Comparison of ENCODE assay signal across 11 mouse cellular contexts in genomic region chr5:72904903-72905790, GRCm38 (mm10). TPM values are rescaled to one million over a fixed set of nuclear protein-coding genes. Genes with fewer than 3 reads are reported as not detected.
DNase-seq lines count a peak whose midpoint lies in the region; ATAC-seq and TF ChIP-seq lines count a peak whose summit lies in the region.
"Had no signal": no experiment of that assay in that cellular context is flagged by ENCODE, and none has a peak within 500 bp of the region (broad histone marks: within the 10 kb centered on the region; RNA-seq: fewer than 3 reads in every experiment).

No protein-coding gene starts in this region.

- H3K36me3 ChIP-seq in liver, embryonic 15.5 days (replicated peaks), result no peaks in the 10 kb centered on the region
- H3K36me3 ChIP-seq in liver, embryonic 11.5 days (ENCODE audit: control insufficient read depth, insufficient read depth, low read length), result no peaks in the 10 kb centered on the region
- H3K36me3 ChIP-seq in myocyte (ENCODE audit: control insufficient read depth, insufficient read depth), result no peaks in the 10 kb centered on the region
- H3K36me3 ChIP-seq: embryonic facial prominence, embryonic 12.5 days had no signal

- no peak overlapping the region for H3K4me3 ChIP-seq in liver, embryonic 15.5 days (replicated peaks)
- H3K4me3 ChIP-seq in liver, embryonic 11.5 days (ENCODE audit: low read depth, low read length), result no peak overlapping the region
- no peak overlapping the region for H3K4me3 ChIP-seq in myocyte
- H3K4me3 ChIP-seq: embryonic facial prominence, embryonic 12.5 days had no signal

- H3K27me3 ChIP-seq in liver, embryonic 15.5 days, result no peaks in the 10 kb centered on the region
- no peaks in the 10 kb centered on the region for H3K27me3 ChIP-seq in liver, embryonic 11.5 days (replicated peaks; ENCODE audit: control insufficient read depth, insufficient read depth, low read length)
- H3K27me3 ChIP-seq in myocyte (ENCODE audit: control insufficient read depth, insufficient read depth, insufficient read length), result no peaks in the 10 kb centered on the region
- H3K27me3 ChIP-seq: embryonic facial prominence, embryonic 12.5 days; megakaryocyte, embryonic 14.5 days had no signal

- H3K4me2 ChIP-seq in liver, embryonic 15.5 days, result no peak overlapping the region
- no peak overlapping the region for H3K4me2 ChIP-seq in liver, embryonic 11.5 days
- H3K4me2 ChIP-seq in myocyte (ENCODE audit: low read depth), result peak overlapping the region; percentile 52
- H3K4me2 ChIP-seq: embryonic facial prominence, embryonic 12.5 days had no signal

- intact Hi-C loops in heart, postnatal 36 days (cut with DNase I), result no loop called here

- no peaks in the 10 kb centered on the region for H3K9me3 ChIP-seq in liver, embryonic 15.5 days (replicated peaks)
- no peaks in the 10 kb centered on the region for H3K9me3 ChIP-seq in liver, embryonic 11.5 days (ENCODE audit: control insufficient read depth, low read length)
- H3K9me3 ChIP-seq: embryonic facial prominence, embryonic 12.5 days had no signal

- no peak overlapping the region for H3K9ac ChIP-seq in liver, embryonic 15.5 days
- no peak overlapping the region for H3K9ac ChIP-seq in liver, embryonic 11.5 days (ENCODE audit: low read depth, low read length)
- H3K9ac ChIP-seq: embryonic facial prominence, embryonic 12.5 days had no signal

- no peak overlapping the region for H3ac ChIP-seq in myocyte (ENCODE audit: control insufficient read depth, insufficient read length)

- 61% methylated on average over 18 of the region's 18 CpGs for WGBS in liver, embryonic 15.5 days (ENCODE audit: insufficient replicate concordance)
- WGBS in liver, embryonic 11.5 days, result 72% methylated on average over 18 of the region's 18 CpGs

- no peak for TF ChIP-seq POLR2A in myocyte (IDR thresholded peaks at IDR 0.05; ENCODE audit: insufficient read length, low read depth)

- peak; percentile 58; the same call in 1 of the 2 replicates for ATAC-seq in liver, embryonic 15.5 days (ENCODE audit: insufficient read depth)
- ATAC-seq in liver, embryonic 11.5 days (replicated peaks; ENCODE audit: low FRiP score), result no peak
- 0 out of 2 replicates have a peak, but pooled peaks have one; percentile 8 for ATAC-seq in common myeloid progenitor, adult 5-6 weeks (replicated peaks; ENCODE audit: low read depth, poor library complexity, severe bottlenecking)

- H3K27ac ChIP-seq in liver, embryonic 15.5 days (replicated peaks), result 0 out of 2 replicates have a peak overlapping the region, but pooled peaks have one; percentile 6
- no peak overlapping the region for H3K27ac ChIP-seq in liver, embryonic 11.5 days (ENCODE audit: low read depth, low read length)
- H3K27ac ChIP-seq: embryonic facial prominence, embryonic 12.5 days had no signal

- H3K79me2 ChIP-seq in myocyte (ENCODE audit: control insufficient read depth, insufficient read depth), result no peaks in the 10 kb centered on the region

- DNase-seq in liver, embryonic 11.5 days (ENCODE audit: low spot score), result no peak
- DNase-seq in heart, postnatal 36 days, result peak; percentile 33 to 47
- no peak for DNase-seq in layer of hippocampus, adult 8-10 months (ENCODE audit: low spot score in 2 of 2)
- no peak for DNase-seq in T-cell, adult 2 months (ENCODE audit: low spot score)
- DNase-seq in embryo, embryonic 9.5 days (ENCODE audit: extremely low spot score), result no peak
- DNase-seq: kidney, adult 18-20 months had no signal

- peaks cover 10% of the 10 kb centered on the region; the same call in 1 of the 2 replicates for H3K4me1 ChIP-seq in liver, embryonic 15.5 days (replicated peaks)
- peaks cover 9% of the 10 kb centered on the region; the same call in 1 of the 2 replicates for H3K4me1 ChIP-seq in liver, embryonic 11.5 days (replicated peaks; ENCODE audit: control insufficient read depth, insufficient read depth, low read length)
- H3K4me1 ChIP-seq: embryonic facial prominence, embryonic 12.5 days had no signal

TF ChIP-seq in myocyte, 11 proteins besides CTCF, POLR2A, EP300 and RAD21:
- TF ChIP-seq CEBPB (IDR thresholded peaks at IDR 0.05; ENCODE audit: insufficient read depth, poor library complexity, severe bottlenecking) (peak; percentile 67; the same call in 1 of the 2 replicates), POLR2AphosphoS2 (IDR thresholded peaks at IDR 0.05; ENCODE audit: insufficient read length, low read depth) (no peak), MYOD1 (IDR thresholded peaks at IDR 0.05; ENCODE audit: control insufficient read depth in 1 of 3, insufficient read length in 2 of 3, low read depth in 2 of 3) (peak in 1 of 3 experiments; percentile 42), USF1 (IDR thresholded peaks at IDR 0.05; ENCODE audit: low read depth) (peak; percentile 5)

RNA-seq across cellular contexts. Expression of gene Slain2, which starts 9.0 kb away (rescaled TPM):
- 4.1 TPM in 2 replicates for polyA plus RNA-seq in liver, embryonic 15.5 days (2015; fragmentation: Nextera tagmentation; extraction: Ambion mirVana)
- 18.1 and 20.1 TPM in 2 replicates for polyA plus RNA-seq in liver, embryonic 11.5 days (2014; fragmentation: Nextera tagmentation; extraction: Ambion mirVana)
- 44.3 and 58.4 TPM in 2 replicates for total RNA-seq in common myeloid progenitor, adult 5-6 weeks (2017)
- 100 to 1,000 TPM; 145 to 163 TPM for total RNA-seq in heart, postnatal 36 days (2021)
- polyA plus RNA-seq in myocyte (2012; fragmentation: generic; extraction: Trizol), result 19.0 TPM
- 10 to 100 TPM; 23.7 to 26.8 (median 25.7) TPM for total RNA-seq in layer of hippocampus, adult 8-10 months (2022)

RNA-seq across cellular contexts. Expression of gene Tec, which starts 36.9 kb away (rescaled TPM):
- 3.5 and 5.3 TPM in 2 replicates for polyA plus RNA-seq in liver, embryonic 15.5 days (2015; fragmentation: Nextera tagmentation; extraction: Ambion mirVana)
- 7.9 and 8.9 TPM in 2 replicates for polyA plus RNA-seq in liver, embryonic 11.5 days (2014; fragmentation: Nextera tagmentation; extraction: Ambion mirVana)
- total RNA-seq in common myeloid progenitor, adult 5-6 weeks (2017), result 47.5 and 57.8 TPM in 2 replicates
- 10 to 100 TPM; 11.0 to 16.9 TPM for total RNA-seq in heart, postnatal 36 days (2021)
- polyA plus RNA-seq in myocyte (2012; fragmentation: generic; extraction: Trizol), result 1.5 TPM
- total RNA-seq in layer of hippocampus, adult 8-10 months (2022), result 1 to 10 TPM; 1.1 to 5.9 (median 4.1) TPM

Comparison
In these comparisons a context has a peak if more than half of its experiments do, and no peak if none do; other contexts are left out.
1. DNase-seq: peak in heart, postnatal 36 days (2 of 2); none in liver, embryonic 11.5 days (single experiment), layer of hippocampus, adult 8-10 months (0 of 2), T-cell, adult 2 months (single experiment) and embryo, embryonic 9.5 days (single experiment).